ENCODE assay signal across 8 mouse cellular contexts in genomic region chr7:102106700-102107141, GRCm38 (mm10). TPM values are rescaled to one million over a fixed set of nuclear protein-coding genes. Genes with fewer than 3 reads are reported as not detected.
DNase-seq lines count a peak whose midpoint lies in the region; ATAC-seq and TF ChIP-seq lines count a peak whose summit lies in the region.

No protein-coding gene starts in this region.

- TF ChIP-seq CTCF in E14TG2a.4 (conservative IDR thresholded peaks at IDR 0.05; ENCODE audit: low read length), result no peak

- DNase-seq in cerebellum, postnatal 10 days, result peak; percentile 63 to 66
- no peak for DNase-seq in cerebellum, adult 9-11 months
- no peak for DNase-seq in limb, embryonic 14.5 days (ENCODE audit: low spot score)
- peak; percentile 38 for DNase-seq in retina, postnatal 1 day
- no peak for DNase-seq in urinary bladder, postnatal 4 days (ENCODE audit: low spot score in 2 of 2)

- peak; percentile 76 for ATAC-seq in granulocyte monocyte progenitor cell, adult 5-6 weeks (replicated peaks; ENCODE audit: poor library complexity, severe bottlenecking)
- no peak for ATAC-seq in limb, embryonic 14.5 days (ENCODE audit: low FRiP score, low read depth)
- no peak for ATAC-seq in erythroid progenitor cell, adult 5-6 weeks (replicated peaks; ENCODE audit: low FRiP score, poor library complexity, severe bottlenecking)

- H3K4me3 ChIP-seq in E14TG2a.4 (replicated peaks; ENCODE audit: low read length), result peak overlapping the region; percentile 76
- H3K4me3 ChIP-seq in limb, embryonic 14.5 days (replicated peaks; ENCODE audit: low read length), result peak overlapping the region; percentile 27

- peaks cover 36% of the 10 kb centered on the region for H3K4me1 ChIP-seq in E14TG2a.4 (replicated peaks; ENCODE audit: low read depth, low read length)
- H3K4me1 ChIP-seq in limb, embryonic 14.5 days (ENCODE audit: control insufficient read depth, insufficient read depth, low read length), result peaks cover 6% of the 10 kb centered on the region; the same call in 1 of the 2 replicates

- H3K4me2 ChIP-seq in limb, embryonic 14.5 days (replicated peaks; ENCODE audit: low read depth, low read length, severe bottlenecking), result peak overlapping the region; percentile 63

- 13% methylated on average over 22 of the region's 23 CpGs for WGBS in limb, embryonic 14.5 days

- peak overlapping the region; percentile 53 for H3K9ac ChIP-seq in limb, embryonic 14.5 days (ENCODE audit: low read depth, low read length, severe bottlenecking)

- peaks cover 53% of the 10 kb centered on the region for H3K27me3 ChIP-seq in E14TG2a.4 (ENCODE audit: insufficient read depth, low read length)
- H3K27me3 ChIP-seq in limb, embryonic 14.5 days (ENCODE audit: control insufficient read depth, insufficient read depth, low read length), result no peaks in the 10 kb centered on the region

- no peaks in the 10 kb centered on the region for H3K36me3 ChIP-seq in E14TG2a.4 (ENCODE audit: insufficient read depth, low read length)
- no peaks in the 10 kb centered on the region for H3K36me3 ChIP-seq in limb, embryonic 14.5 days (ENCODE audit: control insufficient read depth, insufficient read depth, low read length)

- no peak for TF ChIP-seq POLR2A in limb, embryonic 14.5 days (IDR thresholded peaks at IDR 0.05; ENCODE audit: borderline replicate concordance, extremely low read depth, insufficient read depth, insufficient read length)

- H3K27ac ChIP-seq in limb, embryonic 14.5 days (replicated peaks; ENCODE audit: low read depth, low read length), result no peak overlapping the region

- H3K9me3 ChIP-seq in E14TG2a.4 (ENCODE audit: low read length), result no peaks in the 10 kb centered on the region
- no peaks in the 10 kb centered on the region for H3K9me3 ChIP-seq in limb, embryonic 14.5 days (ENCODE audit: control insufficient read depth, low read length)

RNA-seq across cellular contexts. Expression of gene Art5, which starts 2.6 kb away (rescaled TPM):
- total RNA-seq in granulocyte monocyte progenitor cell, adult 5-6 weeks (2014; fragmentation: Nextera tagmentation), result 1.9 TPM in 1 of 2 replicates, not detected in the other
- total RNA-seq in granulocyte monocyte progenitor cell, adult 5-6 weeks (2017), result not detected in 2 replicates
- 2.4 and 2.9 TPM in 2 replicates for polyA plus RNA-seq in limb, embryonic 14.5 days (2012; rRNA removed)
- polyA plus RNA-seq in limb, embryonic 14.5 days (2014; fragmentation: Nextera tagmentation; extraction: Ambion mirVana), result 2.5 and 3.0 TPM in 2 replicates
- total RNA-seq in erythroid progenitor cell, adult 5-6 weeks (2015; ENCODE audit: low replicate concordance), result not detected in 2 replicates
- total RNA-seq in erythroid progenitor cell, adult 5-6 weeks (2017; ENCODE audit: low replicate concordance), result not detected in 2 replicates

RNA-seq across cellular contexts. Expression of gene Art1, which starts 5.2 kb away (rescaled TPM):
- total RNA-seq in granulocyte monocyte progenitor cell, adult 5-6 weeks (2014; fragmentation: Nextera tagmentation), result not detected in 2 replicates
- total RNA-seq in granulocyte monocyte progenitor cell, adult 5-6 weeks (2017), result 0.67 TPM in 1 of 2 replicates, not detected in the other
- 18.2 and 20.4 TPM in 2 replicates for polyA plus RNA-seq in limb, embryonic 14.5 days (2012; rRNA removed)
- polyA plus RNA-seq in limb, embryonic 14.5 days (2014; fragmentation: Nextera tagmentation; extraction: Ambion mirVana), result 15.9 and 21.7 TPM in 2 replicates
- total RNA-seq in erythroid progenitor cell, adult 5-6 weeks (2015; ENCODE audit: low replicate concordance), result not detected in 2 replicates
- not detected in 2 replicates for total RNA-seq in erythroid progenitor cell, adult 5-6 weeks (2017; ENCODE audit: low replicate concordance)

RNA-seq across cellular contexts. Expression of gene Chrna10, which starts 9.9 kb away (rescaled TPM):
- total RNA-seq in granulocyte monocyte progenitor cell, adult 5-6 weeks (2014; fragmentation: Nextera tagmentation), result not detected in 2 replicates
- not detected in 2 replicates for total RNA-seq in granulocyte monocyte progenitor cell, adult 5-6 weeks (2017)
- 0.05 and 0.06 TPM in 2 replicates for polyA plus RNA-seq in limb, embryonic 14.5 days (2012; rRNA removed)
- polyA plus RNA-seq in limb, embryonic 14.5 days (2014; fragmentation: Nextera tagmentation; extraction: Ambion mirVana), result not detected in 2 replicates
- not detected in 2 replicates for total RNA-seq in erythroid progenitor cell, adult 5-6 weeks (2015; ENCODE audit: low replicate concordance)
- not detected in 2 replicates for total RNA-seq in erythroid progenitor cell, adult 5-6 weeks (2017; ENCODE audit: low replicate concordance)

RNA-seq across cellular contexts. Expression of gene Trpc2, which starts 23.8 kb away (rescaled TPM):
- not detected in 2 replicates for total RNA-seq in granulocyte monocyte progenitor cell, adult 5-6 weeks (2014; fragmentation: Nextera tagmentation)
- total RNA-seq in granulocyte monocyte progenitor cell, adult 5-6 weeks (2017), result not detected in 2 replicates
- 5.5 and 10.8 TPM in 2 replicates for polyA plus RNA-seq in limb, embryonic 14.5 days (2012; rRNA removed)
- polyA plus RNA-seq in limb, embryonic 14.5 days (2014; fragmentation: Nextera tagmentation; extraction: Ambion mirVana), result not detected in 2 replicates
- 2.5 TPM in 1 of 2 replicates, not detected in the other for total RNA-seq in erythroid progenitor cell, adult 5-6 weeks (2015; ENCODE audit: low replicate concordance)
- total RNA-seq in erythroid progenitor cell, adult 5-6 weeks (2017; ENCODE audit: low replicate concordance), result 0.83 TPM in 1 of 2 replicates, not detected in the other

RNA-seq across cellular contexts. Expression of gene Xntrpc, which starts 41.2 kb away (rescaled TPM):
- 1.8 and 3.4 TPM in 2 replicates for total RNA-seq in granulocyte monocyte progenitor cell, adult 5-6 weeks (2014; fragmentation: Nextera tagmentation)
- total RNA-seq in granulocyte monocyte progenitor cell, adult 5-6 weeks (2017), result 1.5 and 2.3 TPM in 2 replicates
- 9.0 and 9.5 TPM in 2 replicates for polyA plus RNA-seq in limb, embryonic 14.5 days (2012; rRNA removed)
- polyA plus RNA-seq in limb, embryonic 14.5 days (2014; fragmentation: Nextera tagmentation; extraction: Ambion mirVana), result 1.2 and 1.8 TPM in 2 replicates
- total RNA-seq in erythroid progenitor cell, adult 5-6 weeks (2015; ENCODE audit: low replicate concordance), result 1.3 TPM in 1 of 2 replicates, not detected in the other
- 0.61 and 1.0 TPM in 2 replicates for total RNA-seq in erythroid progenitor cell, adult 5-6 weeks (2017; ENCODE audit: low replicate concordance)

Comparison
In these comparisons a context has a peak if more than half of its experiments do, and no peak if none do; other contexts are left out.
1. DNase-seq: peak in cerebellum, postnatal 10 days (2 of 2) and retina, postnatal 1 day (single experiment); none in cerebellum, adult 9-11 months (single experiment), limb, embryonic 14.5 days (single experiment) and urinary bladder, postnatal 4 days (0 of 2).